Mouse (Mus musculus) ES-E14 (cell line): ENCODE data around the gene Unc13b. TPM values are rescaled to one million over a fixed set of nuclear protein-coding genes. Genes with fewer than 3 reads are reported as not detected.

Source experiments
- DNase-seq: peaks from one replicate; pipeline ENCODE4 v3.0.0-alpha.2; 2013; ENCODE audit warnings: low read depth, low spot score
- H3K27ac ChIP-seq: 2 replicates; pipeline ENCODE4 v1.5.1; 2012; ENCODE audit warnings: low read depth, mild to moderate bottlenecking, low read length, moderate library complexity, mixed read lengths; ENCODE audit not compliant: poor library complexity, insufficient read depth, severe bottlenecking
- H3K36me3 ChIP-seq: 2 replicates; pipeline ENCODE4 v1.6.1; 2012; ENCODE audit warnings: mild to moderate bottlenecking, low read length, moderate library complexity, mixed read lengths; ENCODE audit not compliant: control insufficient read depth, poor library complexity, insufficient read depth, severe bottlenecking
- H3K4me1 ChIP-seq, 2 experiments: fragments of 150-350 bp in 1 of 2; sonication (generic) in 1 of 2; 2 replicates each; pipeline ENCODE4 v1.6.1; 2012; ENCODE audit warnings: low read length in 2 of 2, mild to moderate bottlenecking in 1 of 2, mixed read lengths in 1 of 2; ENCODE audit not compliant: control insufficient read depth in 2 of 2, insufficient read depth in 2 of 2, poor library complexity in 1 of 2
- H3K4me3 ChIP-seq, 2 experiments: fragments of 150-350 bp in 1 of 2; sonication (generic) in 1 of 2; 2 replicates each; pipeline ENCODE4 v1.5.1; 2012; ENCODE audit warnings: low read length in 2 of 2, low read depth in 1 of 2, mild to moderate bottlenecking in 1 of 2, mixed read lengths in 1 of 2; ENCODE audit not compliant: insufficient read depth in 1 of 2, poor library complexity in 1 of 2, severe bottlenecking in 1 of 2
- H3K9ac ChIP-seq: 2 replicates; pipeline ENCODE4 v1.6.1; 2012; ENCODE audit warnings: low read depth, mild to moderate bottlenecking, low read length, mixed read lengths; ENCODE audit not compliant: poor library complexity, insufficient read depth, severe bottlenecking
- H3K9me3 ChIP-seq: fragments of 150-350 bp; sonication (generic); 2 replicates; pipeline ENCODE4 v1.6.1; 2012; ENCODE audit warnings: low read depth, mild to moderate bottlenecking, low read length; ENCODE audit not compliant: control insufficient read depth, insufficient read depth
- CHD2 ChIP-seq: IDR thresholded peaks from 2 replicates; pipeline ENCODE4 v1.6.1; 2014; ENCODE audit warnings: mild to moderate bottlenecking, low read depth, low read length, inconsistent platforms
- HCFC1 ChIP-seq: IDR thresholded peaks from 2 replicates; pipeline ENCODE4 v1.6.1; 2012; ENCODE audit warnings: low read length, inconsistent platforms, borderline replicate concordance; ENCODE audit not compliant: insufficient read depth
- MAFK ChIP-seq: IDR thresholded peaks from 2 replicates; pipeline ENCODE4 v1.6.1; 2014; ENCODE audit warnings: mild to moderate bottlenecking, low read depth, low read length, inconsistent platforms; ENCODE audit not compliant: insufficient read depth
- ZC3H11A ChIP-seq: IDR thresholded peaks from 2 replicates; pipeline ENCODE4 v1.6.1; 2012; ENCODE audit warnings: low read depth, mild to moderate bottlenecking, inconsistent platforms, low read length, borderline replicate concordance
- ZNF384 ChIP-seq: IDR thresholded peaks from 2 replicates; pipeline ENCODE4 v1.6.1; 2012; ENCODE audit warnings: low read depth, low read length, inconsistent platforms
- in situ Hi-C, 2 experiments: fragments of 600-800 bp; cut with MboI; formaldehyde crosslinking; loops; one replicate each; pipeline ENCODE4 v1.15.1; 2025; ENCODE audit warnings: low sequenced_read_pairs in 2 of 2, inconsistent platforms in 1 of 2; ENCODE audit not compliant: unreplicated experiment in 2 of 2
- total RNA-seq: library from RNA; depleted of rRNA; stranded (reverse); fragments of 300-350 nt; gene quantifications from 2 replicates; pipeline ENCODE4 v1.2.3, GENCODE M21; 2012

Unc13b gene
- total RNA-seq, 1 experiment: 13.3 TPM

- peaks cover 0 to 3% of the 10 kb centered on the region in 2 experiments; a peak in 1 of 4 replicates for H3K4me1 ChIP-seq
- no peaks in the 10 kb centered on the region for H3K9me3 ChIP-seq
- DNase-seq: no peak
- H3K9ac ChIP-seq: peak overlapping the region; percentile 94
- peak overlapping the region; percentile 85 for H3K4me3 ChIP-seq
- H3K36me3 ChIP-seq: peaks cover 14% of the 10 kb centered on the region
- in situ Hi-C loops: no loop called here
- peak overlapping the region; percentile 68 for H3K27ac ChIP-seq
- TF ChIP-seq CHD2 (no peak), ZC3H11A (no peak), HCFC1 (no peak), MAFK (no peak)
Measured at GRCm38 (mm10) chr4:43030780-43031230, 27.9 kb upstream of the Unc13b start.

- peak within 1 kb of the TSS; percentile 94 for H3K9ac ChIP-seq
- peaks cover 0 to 3% of the 10 kb centered on the region in 2 experiments; a peak in 1 of 4 replicates for H3K4me1 ChIP-seq
- peak within 1 kb of the TSS; percentile 68 for H3K27ac ChIP-seq
- H3K36me3 ChIP-seq: peaks cover 14% of the 10 kb centered on the region
- H3K9me3 ChIP-seq: no peaks in the 10 kb centered on the region
- H3K4me3 ChIP-seq: peak within 1 kb of the TSS; percentile 85
- peak; percentile 89 for DNase-seq
- in situ Hi-C loops: no loop called here
- TF ChIP-seq MAFK (no peak), ZNF384 (0 out of 2 replicates have a peak, but pooled peaks have one; percentile 22), HCFC1 (peak; percentile 87; the same call in 1 of the 2 replicates)
Measured at GRCm38 (mm10) chr4:43031237-43031995, 27.3 kb upstream of the Unc13b start, which contains the start of gene Stoml2. Gene Stoml2, minus strand, starts transcription at chr4:43031710.

GRCm38 (mm10) chr4:43032501-43032900 lies 26.3 kb upstream of the Unc13b start:
- Histone ChIP-seq H3K4me3 (no peak overlapping the region), H3K4me1 (peaks cover 0 to 3% of the 10 kb centered on the region in 2 experiments; a peak in 1 of 4 replicates), H3K9ac (no peak overlapping the region), H3K27ac (no peak overlapping the region), H3K36me3 (peaks cover 14% of the 10 kb centered on the region), H3K9me3 (no peaks in the 10 kb centered on the region)
- TF ChIP-seq ZNF384 (no peak), CHD2 (no peak), MAFK (no peak), HCFC1 (no peak), ZC3H11A (no peak)
- DNase-seq: no peak
- in situ Hi-C loops: no loop called here

GRCm38 (mm10) chr4:43033481-43033880 lies 25.3 kb upstream of the Unc13b start:
- no peak for DNase-seq
- Histone ChIP-seq H3K27ac (no peak overlapping the region), H3K9ac (no peak overlapping the region; the same call in 1 of the 2 replicates), H3K4me3 (no peak overlapping the region), H3K36me3 (peaks cover 11% of the 10 kb centered on the region), H3K9me3 (no peaks in the 10 kb centered on the region), H3K4me1 (peaks cover 0 to 3% of the 10 kb centered on the region in 2 experiments; a peak in 1 of 4 replicates)
- TF ChIP-seq MAFK (no peak), HCFC1 (no peak), ZNF384 (no peak), ZC3H11A (no peak)
- in situ Hi-C loops: no loop called here
